Mouse (Mus musculus) CH12.LX (cell line): ENCODE results near the gene Gatad1. TPM values are rescaled to one million over a fixed set of nuclear protein-coding genes. Genes with fewer than 3 reads are reported as not detected.

Experiments used
- DNase-seq: peaks from one replicate; pipeline ENCODE4 v3.0.0-alpha.2; 2013; ENCODE audit errors: extremely low read depth
- H3K27ac ChIP-seq: 2 replicates; pipeline ENCODE4 v1.5.1; 2012; ENCODE audit warnings: low read depth, mild to moderate bottlenecking, control low read depth, moderate library complexity; ENCODE audit not compliant: insufficient read depth
- H3K27me3 ChIP-seq: replicated peaks from 2 replicates; pipeline ENCODE3; 2012; ENCODE audit warnings: inconsistent platforms
- H3K36me3 ChIP-seq, 2 experiments: replicated peaks in 1 of 2; 2 replicates each; pipeline versions ENCODE3 to v1.6.1; 2012; ENCODE audit warnings: inconsistent platforms in 1 of 2, low read length in 1 of 2, mild to moderate bottlenecking in 1 of 2, mixed read lengths in 1 of 2, moderate library complexity in 1 of 2; ENCODE audit not compliant: control insufficient read depth in 1 of 2, insufficient read depth in 1 of 2
- H3K4me1 ChIP-seq, 2 experiments: 2 replicates each; pipeline ENCODE4 v1.6.1; 2012; ENCODE audit warnings: inconsistent platforms in 1 of 2, moderate library complexity in 1 of 2; ENCODE audit not compliant: insufficient read depth in 2 of 2, control insufficient read depth in 1 of 2
- H3K4me2 ChIP-seq: 2 replicates; pipeline ENCODE4 v1.6.1; 2012; ENCODE audit warnings: low read depth, mild to moderate bottlenecking, control low read depth; ENCODE audit not compliant: poor library complexity, insufficient read depth, severe bottlenecking
- H3K4me3 ChIP-seq, 3 experiments: fragments of 150-350 bp in 1 of 3; sonication (generic) in 1 of 3; replicated peaks in 1 of 3; 2 replicates each; pipeline versions ENCODE3 to v1.5.1; 2011 to 2012; ENCODE audit warnings: low read depth in 2 of 3, low read length in 2 of 3, mild to moderate bottlenecking in 2 of 3, moderate library complexity in 2 of 3, control low read depth in 1 of 3, improper control_type of control experiment in 1 of 3, inconsistent platforms in 1 of 3, mixed read lengths in 1 of 3; ENCODE audit not compliant: poor library complexity in 1 of 3
- H3K79me2 ChIP-seq: replicated peaks from 2 replicates; pipeline ENCODE4 v1.6.1; 2012; ENCODE audit warnings: mild to moderate bottlenecking, moderate library complexity; ENCODE audit not compliant: control insufficient read depth, poor library complexity, insufficient read depth, severe bottlenecking; ENCODE audit errors: extremely low read depth
- H3K9ac ChIP-seq: 2 replicates; pipeline ENCODE4 v1.6.1; 2012; ENCODE audit warnings: low read depth, mild to moderate bottlenecking, control low read depth, moderate library complexity; ENCODE audit not compliant: insufficient read depth
- H3K9me3 ChIP-seq: replicated peaks from 2 replicates; pipeline ENCODE3; 2012; ENCODE audit warnings: low read length, inconsistent platforms, mixed read lengths
- BHLHE40 ChIP-seq: IDR thresholded peaks from 2 replicates; pipeline ENCODE4 v1.6.1; 2011; ENCODE audit warnings: mild to moderate bottlenecking, low read depth, low read length, improper control_type of control experiment
- CHD2 ChIP-seq: IDR thresholded peaks from 2 replicates; pipeline ENCODE4 v1.6.1; 2011; ENCODE audit warnings: low read length, improper control_type of control experiment
- CTCF ChIP-seq, 2 experiments: IDR thresholded peaks in 1 of 2; conservative IDR thresholded peaks in 1 of 2; 2 replicates each; pipeline ENCODE4 v1.5.1; 2011 to 2012; ENCODE audit warnings: low read depth in 2 of 2, low read length in 2 of 2, improper control_type of control experiment in 1 of 2, inconsistent platforms in 1 of 2, mild to moderate bottlenecking in 1 of 2, moderate library complexity in 1 of 2
- E2F4 ChIP-seq: IDR thresholded peaks from 2 replicates; pipeline ENCODE4 v1.6.1; 2011; ENCODE audit warnings: low read depth, low read length, improper control_type of control experiment; ENCODE audit not compliant: insufficient replicate concordance
- EP300 ChIP-seq: IDR thresholded peaks from 2 replicates; pipeline ENCODE4 v1.6.1; 2011; ENCODE audit warnings: low read length, improper control_type of control experiment
- ETS1 ChIP-seq: conservative IDR thresholded peaks from 2 replicates; pipeline ENCODE4 v1.6.1; 2012; ENCODE audit warnings: low read depth, mild to moderate bottlenecking, inconsistent platforms, low read length, improper control_type of control experiment, moderate library complexity
- GABPA ChIP-seq: IDR thresholded peaks from 2 replicates; pipeline ENCODE4 v1.6.1; 2012; ENCODE audit warnings: low read depth, low read length, improper control_type of control experiment, inconsistent platforms; ENCODE audit not compliant: insufficient replicate concordance
- HCFC1 ChIP-seq: IDR thresholded peaks from 2 replicates; pipeline ENCODE4 v1.6.1; 2012; ENCODE audit warnings: low read depth, mild to moderate bottlenecking, inconsistent platforms, low read length, improper control_type of control experiment
- JUN ChIP-seq: IDR thresholded peaks from 2 replicates; pipeline ENCODE4 v1.6.1; 2011; ENCODE audit warnings: low read depth, mild to moderate bottlenecking, low read length, improper control_type of control experiment, moderate library complexity; ENCODE audit not compliant: insufficient read depth
- JUND ChIP-seq: conservative IDR thresholded peaks from 2 replicates; pipeline ENCODE4 v1.6.1; 2011; ENCODE audit warnings: low read depth, low read length, improper control_type of control experiment
- KAT2A ChIP-seq: IDR thresholded peaks from 2 replicates; pipeline ENCODE4 v1.6.1; 2012; ENCODE audit warnings: low read length, improper control_type of control experiment, inconsistent platforms; ENCODE audit not compliant: insufficient replicate concordance
- MAFK ChIP-seq: IDR thresholded peaks from 2 replicates; pipeline ENCODE4 v1.6.1; 2011; ENCODE audit warnings: low read length, improper control_type of control experiment; ENCODE audit not compliant: insufficient replicate concordance
- MAX ChIP-seq: IDR thresholded peaks from 2 replicates; pipeline ENCODE4 v1.6.1; 2011; ENCODE audit warnings: low read length, improper control_type of control experiment
- MAZ ChIP-seq: IDR thresholded peaks from 2 replicates; pipeline ENCODE4 v1.6.1; 2012; ENCODE audit warnings: low read depth, mild to moderate bottlenecking, inconsistent platforms, low read length, improper control_type of control experiment, moderate library complexity
- MXI1 ChIP-seq: IDR thresholded peaks from 2 replicates; pipeline ENCODE4 v1.6.1; 2011; ENCODE audit warnings: mild to moderate bottlenecking, low read depth, low read length, improper control_type of control experiment
- NELFE ChIP-seq: IDR thresholded peaks from 2 replicates; pipeline ENCODE4 v1.6.1; 2011; ENCODE audit warnings: low read depth, low read length, improper control_type of control experiment
- PAX5 ChIP-seq: IDR thresholded peaks from 2 replicates; pipeline ENCODE4 v1.6.1; 2012; ENCODE audit warnings: low read length, inconsistent platforms, mixed read lengths
- RCOR1 ChIP-seq: conservative IDR thresholded peaks from 2 replicates; pipeline ENCODE4 v1.6.1; 2012; ENCODE audit warnings: low read depth, mild to moderate bottlenecking, inconsistent platforms, low read length, improper control_type of control experiment
- SMC3 ChIP-seq: IDR thresholded peaks from 2 replicates; pipeline ENCODE4 v1.6.1; 2011; ENCODE audit warnings: low read depth, low read length, improper control_type of control experiment
- TBP ChIP-seq: conservative IDR thresholded peaks from 2 replicates; pipeline ENCODE4 v1.6.1; 2011; ENCODE audit warnings: low read depth, low read length, improper control_type of control experiment
- TCF12 ChIP-seq: IDR thresholded peaks from 2 replicates; pipeline ENCODE4 v1.6.1; 2014; ENCODE audit warnings: low read depth, mild to moderate bottlenecking, inconsistent platforms, low read length, improper control_type of control experiment
- UBTF ChIP-seq: IDR thresholded peaks from 2 replicates; pipeline ENCODE4 v1.6.1; 2012; ENCODE audit warnings: low read depth, mild to moderate bottlenecking, inconsistent platforms, low read length, improper control_type of control experiment, moderate library complexity
- USF1 ChIP-seq: IDR thresholded peaks from 2 replicates; pipeline ENCODE4 v1.6.1; 2014; ENCODE audit warnings: low read depth, mild to moderate bottlenecking, inconsistent platforms, low read length, improper control_type of control experiment
- USF2 ChIP-seq: conservative IDR thresholded peaks from 2 replicates; pipeline ENCODE4 v1.6.1; 2011; ENCODE audit warnings: low read depth, low read length, improper control_type of control experiment
- ZC3H11A ChIP-seq: IDR thresholded peaks from 2 replicates; pipeline ENCODE4 v1.6.1; 2012; ENCODE audit warnings: low read depth, mild to moderate bottlenecking, inconsistent platforms, low read length, improper control_type of control experiment
- ZMIZ1 ChIP-seq: IDR thresholded peaks from 2 replicates; pipeline ENCODE4 v1.6.1; 2012; ENCODE audit warnings: low read depth, mild to moderate bottlenecking, inconsistent platforms, low read length, improper control_type of control experiment
- ZNF384 ChIP-seq: IDR thresholded peaks from 2 replicates; pipeline ENCODE4 v1.6.1; 2012; ENCODE audit warnings: low read depth, low read length, improper control_type of control experiment, inconsistent platforms
- dilution Hi-C: fragments of 300-500 bp; cut with MboI; formaldehyde crosslinking; loops from 2 replicates; pipeline ENCODE4 v1.14.3; 2020; ENCODE audit warnings: low sequenced_read_pairs; ENCODE audit not compliant: extremely low pct_unique_long_range_greater_than_20kb, extremely low pct_ligation_motif_present
- in situ Hi-C: fragments of 300-500 bp; cut with MboI; formaldehyde crosslinking; loops from 3 replicates; pipeline ENCODE4 v1.14.3; 2019; ENCODE audit warnings: low sequenced_read_pairs, low pct_ligation_motif_present, low pct_unique_long_range_greater_than_20kb, mixed read lengths
- polyA plus RNA-seq: library from polyadenylated mRNA; unstranded; fragments of >175 nt; gene quantifications from 2 replicates; pipeline ENCODE4 v1.2.1, GENCODE M21; 2012; ENCODE audit warnings: low read depth; ENCODE audit not compliant: insufficient read length
- total RNA-seq, 2 experiments: library from RNA; depleted of rRNA; stranded (reverse); fragments of 300-350 nt in 1 of 2; fragments of >200 nt in 1 of 2; gene quantifications; 2 replicates each; pipeline ENCODE4 v1.2.3; 2012 to 2014

Gene Gatad1
- total and polyA plus RNA-seq, 3 experiments, result 51.2 to 133 (median 97.3) TPM

GRCm38 (mm10) chr5:3600298-3600697, 56.7 kb downstream of the Gatad1 start:
- Histone ChIP-seq H3K4me1 (peaks cover 0 to 8% of the 10 kb centered on the region in 2 experiments; a peak in 2 of 4 replicates), H3K79me2 (peaks cover 3% of the 10 kb centered on the region), H3K4me2 (no peak overlapping the region), H3K4me3 (no peak overlapping the region), H3K36me3 (peaks cover 1 to 23% of the 10 kb centered on the region in 2 experiments), H3K9me3 (no peaks in the 10 kb centered on the region), H3K27me3 (no peaks in the 10 kb centered on the region), H3K9ac (no peak overlapping the region), H3K27ac (no peak overlapping the region)
- in situ Hi-C loops, result no loop called here
- TF ChIP-seq CHD2, result no peak
- no peak for TF ChIP-seq MAFK
- no peak for TF ChIP-seq KAT2A
- no peak for TF ChIP-seq RCOR1
- TF ChIP-seq TBP, result no peak
- no peak for TF ChIP-seq SMC3
- TF ChIP-seq TCF12, result no peak
- no peak for TF ChIP-seq ZC3H11A
- no peak for TF ChIP-seq E2F4
- TF ChIP-seq UBTF, result no peak
- TF ChIP-seq ETS1, result no peak
- TF ChIP-seq EP300, result no peak
- TF ChIP-seq PAX5, result no peak
- no peak for TF ChIP-seq HCFC1
- TF ChIP-seq USF2, result no peak
- dilution Hi-C loops, result no loop called here
- no peak for DNase-seq

- Histone ChIP-seq H3K27ac (no peak overlapping the region), H3K9ac (no peak overlapping the region), H3K4me2 (no peak overlapping the region), H3K9me3 (no peaks in the 10 kb centered on the region), H3K36me3 (peaks cover 0 to 17% of the 10 kb centered on the region in 2 experiments), H3K4me1 (peaks cover 0 to 18% of the 10 kb centered on the region in 2 experiments; a peak in 2 of 4 replicates), H3K79me2 (peaks cover 17% of the 10 kb centered on the region), H3K27me3 (no peaks in the 10 kb centered on the region), H3K4me3 (no peak overlapping the region)
- TF ChIP-seq HCFC1 (no peak), MXI1 (no peak), JUN (no peak), USF1 (no peak), JUND (no peak), GABPA (no peak), ETS1 (no peak), MAZ (no peak), MAFK (no peak), USF2 (no peak), ZNF384 (no peak), KAT2A (no peak), CTCF (conservative IDR thresholded peaks at IDR 0.05 in 1 of 2, IDR thresholded peaks at IDR 0.05 in 1 of 2; ENCODE audit: low read depth in 2 of 2, low read length in 2 of 2) (no peak), BHLHE40 (no peak), ZMIZ1 (no peak), NELFE (no peak), MAX (no peak)
- dilution Hi-C loops, result no loop called here
- in situ Hi-C loops, result no loop called here
- DNase-seq, result no peak
Observed at GRCm38 (mm10) chr5:3598766-3599165, 58.2 kb downstream of the Gatad1 start.
